Mouse (Mus musculus) layer of hippocampus, adult 8-10 months (tissue): Measurements from ENCODE around the gene Slc35e2. TPM values are rescaled to one million over a fixed set of nuclear protein-coding genes. Genes with fewer than 3 reads are reported as not detected.

Experiments used
- DNase-seq, 2 experiments: peaks; one replicate each; pipeline ENCODE4 v3.0.0; 2022; ENCODE audit warnings: low spot score in 2 of 2
- total RNA-seq, 4 experiments: library from RNA; stranded (reverse); gene quantifications; 2 replicates each; pipeline ENCODE4 v1.2.4; 2022

The Slc35e2 gene
- total RNA-seq, 4 experiments from 2014 or later: 36.1 to 48.6 (median 42.5) TPM

DNA sequence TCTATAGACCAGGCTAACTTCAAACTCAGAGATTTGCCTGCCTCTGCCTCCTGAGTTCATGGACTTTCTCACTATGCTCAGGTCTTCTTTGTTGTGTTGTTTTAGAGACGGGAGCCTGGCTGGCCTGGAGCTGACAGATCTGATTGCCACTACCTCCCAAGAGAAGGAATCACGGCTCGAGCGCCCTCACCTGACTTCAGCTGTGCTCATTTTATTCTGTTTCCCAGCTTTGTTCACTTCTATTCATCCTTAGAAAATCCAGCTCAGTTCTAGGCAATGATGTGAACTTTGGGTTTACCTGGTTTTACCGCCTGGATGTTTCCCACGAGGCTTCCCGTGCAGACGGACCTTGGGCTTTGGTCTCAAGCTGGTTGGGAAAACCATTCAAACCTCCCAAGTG, 25.7 kb upstream of the Slc35e2 start:
- DNase-seq: no peak

DNA sequence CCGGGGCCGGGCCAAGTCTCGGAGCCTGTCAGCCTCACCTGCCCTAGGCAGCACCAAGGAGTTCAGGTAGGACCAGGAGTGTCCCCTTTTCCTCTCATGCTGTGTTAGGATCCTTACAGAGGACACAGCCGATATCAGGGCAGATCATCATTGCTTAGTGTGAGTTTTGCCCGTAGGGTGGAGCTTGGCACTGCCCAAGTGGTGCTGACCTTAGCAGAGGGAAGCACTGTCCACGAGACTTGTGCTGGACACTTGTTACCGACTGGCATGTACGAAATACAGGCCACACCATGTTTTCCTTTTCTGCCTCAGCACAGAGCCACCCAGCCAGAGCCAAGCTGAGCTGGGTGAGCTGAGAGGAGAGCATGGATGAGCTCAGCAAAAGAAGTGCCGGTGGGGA, 24.1 kb upstream of the Slc35e2 start:
- no peak for DNase-seq

DNA sequence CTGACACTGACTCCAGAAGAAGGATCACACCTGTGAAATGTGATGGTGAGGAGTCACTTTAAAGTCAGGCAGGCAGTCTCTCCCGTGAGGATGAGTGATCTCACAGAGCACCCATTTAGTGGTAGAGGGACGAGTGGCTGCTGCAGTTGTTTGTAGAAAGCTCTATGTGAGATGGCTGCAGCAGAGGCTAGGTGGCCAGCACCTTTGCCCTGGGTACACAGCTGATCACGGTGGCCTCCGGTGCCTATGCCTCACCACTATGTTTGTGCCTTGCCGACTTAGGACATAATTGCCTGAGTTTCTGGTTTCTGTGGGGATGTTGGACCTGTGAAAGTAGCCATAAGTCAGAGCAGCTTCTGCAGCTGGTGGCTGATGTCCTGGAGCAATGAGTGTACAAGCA, 23.5 kb upstream of the Slc35e2 start:
- DNase-seq: no peak

DNA sequence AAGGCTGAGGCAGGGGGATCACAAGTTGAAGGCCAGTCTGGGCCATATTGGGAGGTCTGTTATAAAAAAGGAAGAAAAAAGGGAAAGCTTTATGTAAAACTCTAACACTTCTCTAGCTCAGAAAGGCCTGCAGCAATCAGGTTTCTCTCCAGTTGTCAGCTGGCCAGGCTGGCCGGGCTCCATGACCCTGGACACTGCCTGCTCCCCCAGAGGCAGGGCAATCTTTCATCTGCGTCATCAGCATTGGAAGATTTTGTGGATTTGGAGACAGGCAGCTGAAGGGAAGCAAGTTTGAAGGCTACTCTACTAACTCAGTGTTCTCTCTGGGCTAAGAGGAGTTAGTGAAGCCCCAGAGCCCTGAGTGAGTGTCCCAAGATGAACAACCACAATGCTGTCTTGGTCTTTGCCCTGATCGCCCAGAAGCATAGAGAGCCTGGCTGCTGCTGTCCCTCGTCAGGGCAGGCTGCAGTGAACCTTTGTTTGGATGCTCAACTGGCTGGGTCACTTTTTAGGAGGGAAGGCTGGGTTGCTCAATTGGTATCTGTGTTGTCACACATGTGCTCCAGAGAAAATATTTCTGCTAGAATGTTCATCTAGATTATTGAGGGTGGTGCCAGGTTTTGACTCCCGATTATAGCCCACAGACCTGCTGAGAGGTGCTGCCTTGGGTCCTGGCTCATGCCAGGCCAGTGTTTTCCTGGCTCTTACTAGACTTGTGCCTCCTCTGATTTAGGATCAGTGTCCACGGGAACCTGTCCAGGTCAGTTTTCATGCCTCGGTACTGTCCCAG, 22.7 kb upstream of the Slc35e2 start:
- DNase-seq: no peak

DNA sequence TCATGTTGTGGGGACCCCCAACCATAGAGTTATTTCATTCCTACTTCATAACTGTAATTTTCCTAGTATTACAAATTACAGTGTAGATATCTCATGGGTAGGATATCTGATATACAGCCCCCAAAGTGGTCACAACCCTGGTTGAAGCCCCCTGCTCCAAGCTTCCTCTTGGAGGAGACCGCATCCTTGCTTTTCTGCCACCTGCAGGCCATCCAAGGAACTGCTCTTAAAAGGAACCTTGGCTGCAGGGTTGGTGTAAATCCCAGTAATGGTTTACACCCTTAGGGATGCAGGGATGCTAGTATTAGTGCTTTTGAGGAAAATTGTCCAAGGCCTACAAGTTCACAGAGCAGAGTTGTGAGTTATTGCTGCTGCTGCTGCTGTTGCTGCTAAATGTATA, 20.8 kb upstream of the Slc35e2 start:
- DNase-seq: peak in 1 of 2 experiments; percentile 40

DNA sequence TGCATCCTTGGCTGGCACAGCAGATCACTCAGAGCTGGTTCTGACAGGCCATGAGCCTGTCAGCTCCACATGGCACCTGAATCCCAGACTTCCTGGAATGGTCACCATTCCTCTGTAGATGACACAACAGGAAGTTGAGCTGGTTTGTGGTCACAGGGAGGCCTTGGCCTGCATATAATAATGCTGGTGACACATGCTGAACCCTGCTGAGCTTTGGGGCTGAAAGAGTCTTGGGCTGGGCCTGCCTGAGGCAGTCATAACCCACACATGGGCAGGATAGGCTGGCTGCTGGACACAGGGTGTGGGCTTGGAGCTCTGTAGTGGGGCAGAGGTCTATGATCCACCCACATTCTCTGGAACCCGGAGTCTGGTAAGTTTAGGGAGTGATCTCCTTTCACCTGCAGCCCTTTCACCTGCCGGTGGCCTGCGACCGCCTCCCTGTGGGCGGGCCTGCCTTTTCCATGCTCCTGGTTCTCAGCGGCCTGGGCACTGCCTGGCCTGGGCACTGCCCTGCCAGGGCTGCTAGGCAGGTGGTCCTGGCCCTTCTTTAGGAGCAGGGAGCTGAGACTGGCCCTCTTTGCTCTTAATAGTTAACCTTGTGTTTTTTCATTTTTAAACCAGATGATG, 18.8 kb upstream of the Slc35e2 start:
- no peak for DNase-seq

DNA sequence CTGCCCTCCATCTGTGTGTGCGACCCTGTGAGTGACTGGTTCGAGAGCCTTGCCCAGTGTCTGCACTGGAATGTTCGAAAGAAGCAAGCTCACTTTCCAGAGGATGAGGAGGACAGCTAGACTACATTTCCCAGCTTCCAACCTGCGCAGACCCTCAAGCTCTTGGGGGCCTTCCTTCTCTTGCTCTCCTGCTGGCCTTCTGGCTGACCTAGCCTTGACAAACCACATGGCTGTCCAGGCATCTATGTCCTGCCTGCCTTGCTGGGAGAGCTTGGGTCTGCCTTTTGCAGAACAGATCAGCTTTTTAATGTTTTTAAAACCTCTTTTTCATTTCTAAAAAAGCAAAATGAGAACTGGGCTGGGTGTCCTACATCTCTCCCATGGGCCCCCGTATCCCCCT, 11.9 kb upstream of the Slc35e2 start:
- no peak for DNase-seq

DNA sequence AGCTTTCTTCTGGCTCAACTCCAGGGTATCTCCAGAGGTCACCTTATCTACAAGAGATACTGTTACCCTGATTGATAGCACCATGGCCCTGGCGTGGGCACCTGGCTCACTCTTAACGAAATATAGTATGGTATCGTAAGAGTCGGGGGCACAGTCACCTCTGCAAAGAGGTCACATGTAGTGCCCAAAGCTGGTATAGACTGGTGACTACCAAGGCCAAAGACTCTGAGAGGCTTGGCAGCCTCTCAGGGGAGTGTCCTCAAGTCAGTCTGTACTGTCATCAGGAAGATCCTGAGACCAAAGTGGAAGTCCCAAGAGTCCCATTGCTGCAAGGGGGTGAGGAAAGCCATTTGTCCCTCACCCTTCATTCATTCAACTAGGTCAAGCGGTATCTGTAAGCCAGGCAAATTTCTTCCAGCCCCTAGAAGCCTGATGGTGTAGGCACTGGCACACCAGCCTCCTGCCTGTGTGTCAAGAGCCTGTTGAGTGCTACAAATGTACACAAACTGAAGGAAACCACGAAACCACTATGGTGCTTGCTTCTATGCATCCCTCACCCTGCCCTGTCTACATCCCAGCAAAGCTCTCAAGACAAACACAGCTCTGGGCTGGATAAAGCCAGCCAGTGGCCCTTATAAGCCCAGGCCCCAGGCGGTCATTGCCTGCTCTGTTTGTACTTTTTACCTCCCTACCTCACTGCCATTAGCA, 10.1 kb upstream of the Slc35e2 start:
- no peak for DNase-seq

DNA sequence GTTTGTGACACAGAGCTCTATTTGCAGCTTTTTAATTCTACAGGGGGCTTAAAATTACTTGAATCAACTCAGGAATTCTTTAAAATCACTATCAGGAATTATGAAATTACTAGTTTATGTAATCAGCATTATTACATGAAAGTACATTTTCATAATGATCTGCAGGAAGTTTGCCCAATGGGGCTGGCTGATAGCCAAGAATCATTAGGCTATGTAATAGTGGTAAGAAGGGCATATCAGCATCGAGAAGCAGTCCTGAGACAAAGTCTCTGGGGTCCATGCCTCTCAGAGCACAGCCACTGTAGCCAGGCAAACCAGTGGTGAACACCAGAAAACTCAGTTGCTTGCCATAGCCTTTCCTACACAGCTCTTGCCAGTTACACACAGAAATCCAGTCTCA, 7.4 kb upstream of the Slc35e2 start:
- no peak for DNase-seq

DNA sequence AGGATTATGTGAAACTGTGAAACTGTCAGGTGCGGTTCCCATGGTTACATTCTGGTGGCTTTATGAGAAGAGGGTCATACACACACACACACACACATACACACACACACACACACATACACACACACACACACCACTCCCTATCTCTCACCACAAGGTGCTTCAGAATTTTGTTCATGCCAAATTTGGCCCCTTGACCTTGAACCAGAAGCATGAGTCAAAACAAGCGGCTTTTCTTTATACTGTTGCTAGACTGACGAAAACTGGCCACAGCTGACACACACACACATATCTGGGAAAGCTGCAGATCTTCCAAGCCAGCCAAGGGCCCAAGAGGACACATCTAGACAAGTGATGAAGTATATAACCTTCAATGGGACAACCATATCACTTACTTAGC, 5.4 kb upstream of the Slc35e2 start:
- no peak for DNase-seq

DNA sequence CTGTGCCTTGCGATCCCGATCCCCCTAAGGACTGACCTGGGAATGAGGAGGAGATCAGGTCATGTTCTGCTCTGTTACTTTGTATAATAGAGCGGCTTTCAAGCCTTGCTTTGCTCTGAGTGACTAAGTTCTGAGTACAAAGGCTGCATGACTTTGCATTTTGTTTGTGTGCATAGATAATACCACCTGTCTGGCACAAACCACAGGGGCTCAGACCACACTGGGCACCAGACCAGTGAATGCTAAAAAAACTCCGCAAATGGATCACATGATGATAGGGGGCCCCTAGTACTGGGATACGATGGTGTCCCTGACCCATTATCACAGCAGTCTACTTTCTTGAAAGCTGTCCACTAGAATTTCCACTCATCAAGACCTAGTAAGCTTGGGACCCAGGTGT, 4.6 kb upstream of the Slc35e2 start:
- DNase-seq: no peak

DNA sequence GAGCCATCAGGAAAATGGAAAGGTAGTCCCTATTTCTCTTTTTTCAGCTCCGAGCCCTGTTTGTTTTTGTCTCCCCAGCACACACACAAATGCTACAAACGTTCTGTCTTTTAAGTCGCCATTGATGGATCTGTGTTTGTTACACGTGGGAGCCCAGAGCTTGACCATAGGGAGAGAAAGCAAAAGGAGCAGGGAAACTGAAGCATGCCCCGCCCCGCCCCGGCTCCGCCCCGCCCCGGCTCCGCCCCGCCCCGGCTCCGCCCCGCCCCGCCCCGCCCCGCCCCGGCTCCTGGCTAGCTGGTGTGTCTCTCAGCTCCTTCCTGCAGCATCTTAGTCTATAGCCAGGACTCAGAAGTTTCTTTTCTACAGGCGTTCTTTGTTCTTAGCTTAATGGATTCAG, 2.7 kb upstream of the Slc35e2 start:
- no peak for DNase-seq

DNA sequence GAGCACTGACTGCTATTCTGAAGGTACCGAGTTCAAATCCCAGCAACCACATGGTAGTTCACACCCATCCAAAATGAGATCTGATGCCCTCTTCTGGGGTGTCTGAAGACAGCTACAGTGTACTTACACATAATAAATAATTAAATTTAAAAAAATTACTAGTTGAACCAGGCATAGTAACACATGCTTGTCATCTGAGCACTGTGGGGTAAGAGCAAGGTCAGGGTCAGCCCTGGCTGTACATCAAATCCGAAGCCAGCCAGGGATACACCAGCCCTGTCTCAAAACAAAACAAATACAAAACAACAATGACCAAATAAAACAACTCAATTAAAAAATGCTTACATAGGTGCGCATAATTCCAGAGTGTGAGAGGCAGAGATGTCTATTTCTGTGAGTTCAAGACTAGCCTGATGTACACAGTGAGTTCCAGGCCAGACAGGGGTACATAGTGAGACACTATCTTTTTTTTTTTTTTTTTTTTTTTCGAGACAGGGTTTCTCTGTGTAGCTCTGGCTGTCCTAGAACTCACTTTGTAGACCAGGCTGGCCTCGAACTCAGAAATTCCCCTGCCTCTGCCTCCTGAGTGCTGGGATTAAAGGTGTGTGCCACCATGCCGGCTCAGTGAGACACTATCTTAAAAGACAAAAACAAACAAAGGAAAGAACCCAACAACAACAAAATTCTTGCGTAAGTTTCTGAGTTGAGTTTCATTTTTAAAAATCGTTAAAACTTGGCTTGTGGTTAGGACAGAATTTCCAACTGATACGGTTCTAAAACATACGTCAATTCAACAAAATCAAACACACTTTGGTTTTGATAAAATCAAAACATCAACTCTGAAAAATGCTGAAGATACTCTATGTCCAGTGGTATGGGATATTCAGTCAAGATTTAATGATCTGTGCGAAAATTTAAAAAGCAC, 1.1 kb upstream of the Slc35e2 start:
- no peak for DNase-seq

DNA sequence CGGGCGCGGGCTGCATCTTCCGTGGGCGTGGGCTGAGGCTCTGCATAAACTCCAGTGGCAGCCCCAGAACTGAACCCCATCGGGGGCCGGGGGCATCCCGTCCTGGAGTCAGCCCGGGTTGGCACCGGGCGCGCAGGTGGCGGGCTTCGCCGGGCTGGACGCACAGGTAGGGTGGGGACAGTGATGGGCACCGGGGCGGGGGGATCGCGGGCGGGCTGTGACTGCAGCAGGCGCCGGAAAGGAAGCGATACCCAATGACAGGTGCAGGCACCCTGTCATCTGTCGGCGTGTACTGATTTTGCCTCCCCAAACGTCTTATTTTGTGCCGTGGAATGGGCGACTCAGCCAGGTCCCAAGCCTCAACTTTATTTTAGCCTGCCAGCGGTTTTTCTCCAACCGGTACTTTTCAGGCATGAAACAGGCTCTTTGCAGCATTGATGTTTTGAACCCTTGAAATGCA, 811 bp downstream of the Slc35e2 start:
- DNase-seq: no peak

DNA sequence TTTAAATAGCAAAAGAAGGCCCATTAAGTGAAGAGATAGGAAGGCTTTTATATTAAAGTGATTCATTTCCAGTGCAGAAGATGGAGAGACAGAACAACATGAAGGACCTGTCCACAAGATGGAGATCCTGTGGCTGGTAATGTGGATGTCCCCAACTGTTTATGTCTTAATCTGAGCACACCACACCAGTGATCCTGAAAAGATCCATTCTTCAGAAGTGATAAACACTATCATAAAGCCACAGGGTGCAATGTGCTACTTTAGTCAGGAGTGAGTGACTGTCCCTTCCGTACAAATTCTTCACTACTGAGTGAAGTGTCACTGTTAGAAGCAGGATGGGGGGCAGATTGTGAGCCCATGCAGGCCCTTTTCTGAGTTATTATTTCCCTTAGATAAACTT, 1.5 kb downstream of the Slc35e2 start:
- DNase-seq: no peak

DNA sequence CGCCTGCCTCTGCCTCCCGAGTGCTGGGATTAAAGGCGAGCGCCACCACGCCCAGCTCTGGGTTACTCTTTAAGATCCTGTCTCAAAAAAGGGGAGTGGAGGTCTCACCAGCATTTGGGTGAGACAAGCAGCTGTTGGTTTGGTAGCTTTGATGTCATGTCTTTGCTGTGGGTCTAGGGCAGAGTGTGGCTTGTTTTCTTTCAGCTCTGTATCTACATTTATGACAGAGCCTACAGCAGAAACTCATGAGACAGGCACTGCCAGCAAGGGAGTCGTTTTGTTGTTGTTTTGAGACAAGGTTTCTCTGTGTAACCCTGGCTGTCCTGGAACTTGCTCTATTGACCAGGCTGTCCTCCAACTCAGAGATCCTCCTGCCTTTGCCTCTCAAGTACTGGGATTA, 2.6 kb downstream of the Slc35e2 start:
- DNase-seq: no peak

DNA sequence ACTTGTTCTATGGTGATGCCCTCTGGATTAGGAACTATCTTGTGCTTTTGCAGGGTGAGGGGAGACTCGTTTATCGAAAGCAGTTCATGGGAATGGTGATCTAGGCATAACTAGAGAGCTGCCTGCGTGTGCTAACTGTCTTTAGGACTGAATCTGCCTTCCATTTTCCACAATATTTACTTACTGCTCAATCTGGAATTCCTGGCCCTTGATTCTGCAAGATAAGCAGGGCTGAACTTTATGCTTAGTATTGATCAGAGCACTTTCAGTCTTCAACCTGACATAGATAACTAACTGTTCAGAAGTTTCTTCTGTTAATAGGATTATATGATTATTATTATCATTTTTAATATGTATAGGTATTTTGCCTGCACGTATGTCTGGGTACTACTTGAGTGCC, 3.9 kb downstream of the Slc35e2 start:
- no peak for DNase-seq

DNA sequence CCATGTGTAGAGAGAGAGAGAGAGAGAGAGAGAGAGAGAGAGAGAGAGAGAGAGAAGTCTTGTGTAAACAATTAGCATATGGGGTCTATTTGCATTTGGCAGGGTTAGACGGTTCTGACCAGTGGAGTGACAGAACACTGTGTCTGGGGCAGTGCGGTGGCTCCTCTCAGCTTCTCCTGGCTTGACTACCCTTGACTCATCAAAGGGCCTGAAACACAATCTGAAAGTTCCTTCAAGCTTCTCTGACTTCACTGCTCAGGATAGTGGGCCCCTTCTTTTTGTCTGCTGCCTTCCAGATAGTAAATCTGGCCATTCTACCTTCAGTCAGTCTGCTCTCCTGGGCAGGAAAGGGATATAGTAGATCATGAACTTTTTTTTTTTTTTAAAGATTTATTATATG, 5.6 kb downstream of the Slc35e2 start:
- DNase-seq: no peak

DNA sequence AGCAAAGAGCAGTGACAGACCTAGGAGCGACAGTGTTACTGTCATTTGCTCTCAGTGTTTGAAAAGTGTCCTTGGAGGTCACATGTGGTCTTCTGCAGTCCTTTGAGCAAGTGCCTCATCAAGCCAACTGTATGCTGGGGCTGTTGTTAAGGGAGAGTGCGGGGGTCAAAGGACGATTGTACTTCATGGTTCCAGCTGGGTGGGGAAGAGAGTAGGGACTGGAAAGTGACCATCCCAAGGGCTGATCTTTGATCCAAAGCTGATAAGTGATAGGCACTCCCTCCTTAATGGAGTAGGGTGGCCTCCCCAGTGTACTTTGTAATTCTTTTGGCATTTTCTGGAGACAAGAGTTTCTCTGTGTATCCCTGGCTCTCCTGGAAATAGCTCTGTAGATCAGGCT, 10.6 kb downstream of the Slc35e2 start:
- no peak for DNase-seq

DNA sequence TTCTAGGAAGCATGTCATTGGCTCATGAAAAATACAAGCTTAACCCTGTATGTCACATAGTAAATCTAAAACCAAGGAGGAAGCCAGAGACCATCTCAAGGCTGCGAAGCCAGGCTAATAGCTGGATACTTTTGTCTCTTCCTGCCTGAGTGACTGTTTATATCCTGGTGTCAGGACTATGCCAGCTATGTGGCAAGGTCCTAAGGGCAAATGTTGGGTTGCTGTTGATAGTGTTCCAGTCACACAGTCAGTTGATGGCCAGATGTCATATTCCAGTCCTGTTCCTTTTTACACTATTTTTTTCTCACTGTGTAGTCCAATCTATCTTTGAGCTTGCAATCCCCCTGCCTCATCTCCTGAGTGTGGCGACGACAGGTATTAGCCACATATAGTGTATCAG, 12.0 kb downstream of the Slc35e2 start:
- no peak for DNase-seq

DNA sequence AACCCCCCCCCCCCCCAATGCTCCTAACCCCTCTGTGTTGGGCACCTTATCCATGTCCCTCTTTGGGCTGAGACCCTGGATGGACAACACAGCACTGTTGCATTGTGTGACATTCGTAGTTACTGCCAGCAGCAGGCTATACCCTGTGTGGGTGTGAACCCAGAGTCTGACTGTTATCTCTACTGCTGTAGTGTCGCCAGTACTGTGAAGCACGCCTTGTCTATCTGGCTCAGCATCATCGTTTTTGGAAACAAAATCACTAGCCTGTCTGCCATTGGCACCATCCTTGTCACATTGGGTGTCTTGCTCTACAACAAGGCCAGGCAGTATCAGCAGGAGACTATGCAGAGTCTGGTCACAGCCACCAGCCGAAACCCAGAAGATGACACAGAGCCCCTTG, 17.1 kb downstream of the Slc35e2 start:
- no peak for DNase-seq
